Comparison of ENCODE assay signal across 8 mouse cellular contexts in the genomic region with DNA sequence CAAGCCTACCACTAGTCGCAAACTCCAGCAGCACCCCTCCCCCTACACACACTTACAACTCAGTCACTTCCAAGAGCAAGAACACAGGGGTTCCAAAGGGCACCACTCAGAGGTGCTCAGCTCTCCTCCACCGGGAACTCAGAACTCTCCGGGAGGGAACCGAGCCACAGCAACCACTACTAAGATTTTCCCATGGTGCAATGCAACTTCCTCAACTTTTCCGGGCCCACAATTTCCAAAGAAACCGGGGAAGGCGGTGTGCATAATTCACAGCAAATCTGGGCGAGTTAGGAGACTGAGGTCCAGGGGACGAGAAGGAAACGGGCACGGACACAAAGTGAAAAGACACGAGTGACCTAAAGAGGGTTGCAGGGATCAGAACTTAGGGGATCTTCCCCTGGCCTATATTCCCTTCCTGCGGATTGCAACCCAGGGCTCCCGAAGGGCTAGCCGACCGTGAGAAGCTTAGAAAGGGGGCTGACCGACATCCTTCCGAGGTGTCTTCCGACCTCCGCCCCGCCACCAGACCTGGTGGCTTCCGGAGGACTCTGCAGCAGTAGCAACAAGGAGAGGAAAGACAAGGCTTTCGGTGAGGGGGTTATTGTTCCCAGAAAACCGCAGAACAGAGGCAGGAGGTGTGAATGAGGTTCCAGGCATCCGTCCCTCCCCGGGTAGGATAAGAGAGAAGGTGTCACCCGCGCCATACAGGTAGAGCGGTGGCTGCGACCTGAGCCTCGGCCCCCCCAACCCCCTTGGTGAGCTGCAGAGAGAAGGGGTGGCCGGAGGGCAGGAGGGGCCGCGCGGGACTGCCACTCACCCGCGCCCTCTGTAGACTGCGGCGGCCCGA. TPM values are rescaled to one million over a fixed set of nuclear protein-coding genes. Genes with fewer than 3 reads are reported as not detected.
DNase-seq lines count a peak whose midpoint lies in the region; ATAC-seq and TF ChIP-seq lines count a peak whose summit lies in the region.

No protein-coding gene starts in this region.

- H3K4me3 ChIP-seq in ES-E14 (ENCODE audit: insufficient read depth in 1 of 2, low read depth in 1 of 2, low read length in 2 of 2, poor library complexity in 1 of 2, severe bottlenecking in 1 of 2) = peak overlapping the region; percentile 79 to 92
- H3K4me3 ChIP-seq in heart, postnatal 0 days (ENCODE audit: low read depth, low read length) = peak overlapping the region; percentile 93

- peak overlapping the region; percentile 90 for H3K9ac ChIP-seq in ES-E14 (ENCODE audit: insufficient read depth, low read depth, low read length, poor library complexity, severe bottlenecking)
- peak overlapping the region; percentile 96 for H3K9ac ChIP-seq in heart, postnatal 0 days (replicated peaks; ENCODE audit: low read depth, low read length)

- H3K27ac ChIP-seq in ES-E14 (ENCODE audit: insufficient read depth, low read depth, low read length, poor library complexity, severe bottlenecking) = no peak overlapping the region
- peak overlapping the region; percentile 84 for H3K27ac ChIP-seq in heart, postnatal 0 days (ENCODE audit: low read depth)

- under 1% methylated on average over 31 of the region's 40 CpGs for WGBS in heart, postnatal 0 days

- H3K36me3 ChIP-seq in ES-E14 (ENCODE audit: control insufficient read depth, insufficient read depth, low read length, poor library complexity, severe bottlenecking) = no peaks in the 10 kb centered on the region
- no peaks in the 10 kb centered on the region; the same call in 1 of the 2 replicates for H3K36me3 ChIP-seq in heart, postnatal 0 days (replicated peaks; ENCODE audit: control insufficient read depth, insufficient read depth, low read length)

- peak; percentile 33; the same call in 1 of the 2 replicates for ATAC-seq in heart, postnatal 0 days (ENCODE audit: insufficient read depth, low read depth)

- H3K4me1 ChIP-seq in ES-E14 (ENCODE audit: control insufficient read depth in 2 of 2, insufficient read depth in 2 of 2, low read length in 2 of 2, poor library complexity in 1 of 2) = peaks cover 2% of the 10 kb centered on the region in 2 experiments; a peak in 1 of 4 replicates
- peaks cover 2% of the 10 kb centered on the region for H3K4me1 ChIP-seq in heart, postnatal 0 days (ENCODE audit: control insufficient read depth, insufficient read depth)

- in situ Hi-C loops in ES-E14 (cut with MboI; ENCODE audit: low sequenced_read_pairs in 2 of 2, unreplicated experiment in 2 of 2) = no loop called here

- peak; percentile 50 for DNase-seq in adrenal gland, postnatal 10 days
- DNase-seq in adrenal gland, adult 8-10 months = no peak
- no peak for DNase-seq in ES-E14 (ENCODE audit: low read depth, low spot score)
- peak; percentile 61 for DNase-seq in embryo, embryonic 11 days
- peak; percentile 51 for DNase-seq in heart, postnatal 0 days (ENCODE audit: low spot score)
- DNase-seq in kidney, postnatal 36 days = peak; percentile 85 to 92
- DNase-seq in mesoderm, embryonic 11.5 days (ENCODE audit: low read depth, low spot score) = peak; percentile 36
- peak; percentile 73 for DNase-seq in yolk sac, embryonic 10.5 days (ENCODE audit: low spot score)

- no peak for TF ChIP-seq EP300 in heart, postnatal 0 days (IDR thresholded peaks at IDR 0.05; ENCODE audit: low read depth)

- no peak for TF ChIP-seq CTCF in heart, postnatal 0 days (IDR thresholded peaks at IDR 0.05; ENCODE audit: low read depth)

- H3K4me2 ChIP-seq in heart, postnatal 0 days (ENCODE audit: low read depth, low read length) = peak overlapping the region; percentile 99

- no peaks in the 10 kb centered on the region for H3K27me3 ChIP-seq in heart, postnatal 0 days (ENCODE audit: control insufficient read depth, insufficient read depth, low read length)

- H3K9me3 ChIP-seq in ES-E14 (ENCODE audit: control insufficient read depth, insufficient read depth, low read depth, low read length) = no peaks in the 10 kb centered on the region
- H3K9me3 ChIP-seq in heart, postnatal 0 days (replicated peaks; ENCODE audit: control insufficient read depth, low read length) = no peaks in the 10 kb centered on the region

TF ChIP-seq in ES-E14, 5 proteins besides CTCF, POLR2A, EP300 and RAD21:
- TF ChIP-seq MAFK (IDR thresholded peaks at IDR 0.05; ENCODE audit: insufficient read depth, low read depth, low read length) = no peak
- no peak for TF ChIP-seq ZNF384 (IDR thresholded peaks at IDR 0.05; ENCODE audit: low read depth, low read length)
- TF ChIP-seq ZC3H11A (IDR thresholded peaks at IDR 0.05; ENCODE audit: borderline replicate concordance, low read depth, low read length) = no peak
- no peak for TF ChIP-seq HCFC1 (IDR thresholded peaks at IDR 0.05; ENCODE audit: borderline replicate concordance, insufficient read depth, low read length)
- no peak for TF ChIP-seq CHD2 (IDR thresholded peaks at IDR 0.05; ENCODE audit: low read depth, low read length)

RNA-seq across cellular contexts. Expression of gene Dlg5, which starts 1.2 kb away (rescaled TPM):
- total RNA-seq in adrenal gland, postnatal 10 days (2021) = 10 to 100 TPM; 31.9 to 37.6 TPM
- total RNA-seq in adrenal gland, adult 8-10 months (2022) = 10 to 100 TPM; 49.9 to 76.1 (median 55.6) TPM
- total RNA-seq in ES-E14 (2012; rRNA removed) = 17.5 and 19.3 TPM in 2 replicates
- 12.3 and 29.2 TPM in 2 replicates for total RNA-seq in heart, postnatal 0 days (2014; rRNA removed; ENCODE audit: low replicate concordance)
- 2.6 TPM in 2 replicates for polyA plus RNA-seq in heart, postnatal 0 days (2015; fragmentation: Nextera tagmentation; extraction: Ambion mirVana)

RNA-seq across cellular contexts. Expression of gene E330034G19Rik, which starts 48.5 kb away (rescaled TPM):
- total RNA-seq in adrenal gland, postnatal 10 days (2021) = not detected
- total RNA-seq in adrenal gland, adult 8-10 months (2022) = not detected
- not detected in 2 replicates for total RNA-seq in ES-E14 (2012; rRNA removed)
- not detected in 2 replicates for total RNA-seq in heart, postnatal 0 days (2014; rRNA removed; ENCODE audit: low replicate concordance)
- not detected in 2 replicates for polyA plus RNA-seq in heart, postnatal 0 days (2015; fragmentation: Nextera tagmentation; extraction: Ambion mirVana)

Comparison
In these comparisons a context has a peak if more than half of its experiments do, and no peak if none do; other contexts are left out.
1. DNase-seq: peak in adrenal gland, postnatal 10 days (single experiment), embryo, embryonic 11 days (single experiment), heart, postnatal 0 days (single experiment), kidney, postnatal 36 days (2 of 2), mesoderm, embryonic 11.5 days (single experiment) and yolk sac, embryonic 10.5 days (single experiment); none in adrenal gland, adult 8-10 months (single experiment) and ES-E14 (single experiment).